Comparison of ENCODE assay signal across 26 mouse cellular contexts in the genomic region with DNA sequence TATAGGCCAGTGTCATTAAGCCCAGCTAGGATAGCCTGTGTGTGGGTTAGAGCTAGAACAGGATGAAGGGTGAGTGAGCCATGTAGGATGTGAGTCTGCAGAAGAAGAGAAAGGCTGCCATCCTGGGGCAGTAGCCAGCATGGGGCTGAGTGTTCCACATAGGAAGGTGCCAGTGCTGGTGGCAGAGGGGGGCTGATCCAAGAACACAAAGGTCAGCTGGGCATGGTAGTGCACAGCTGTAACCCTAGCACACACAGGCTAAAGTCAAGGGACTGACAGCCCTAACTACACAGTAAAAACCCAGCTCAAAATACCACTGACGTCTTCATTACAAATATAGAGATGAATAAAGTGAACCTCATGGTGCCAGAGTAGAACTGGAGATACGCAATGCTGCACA. TPM values are rescaled to one million over a fixed set of nuclear protein-coding genes. Genes with fewer than 3 reads are reported as not detected.
DNase-seq lines count a peak whose midpoint lies in the region; ATAC-seq and TF ChIP-seq lines count a peak whose summit lies in the region.
"Had no signal": no experiment of that assay in that cellular context is flagged by ENCODE, and none has a peak within 500 bp of the region (broad histone marks: within the 10 kb centered on the region; RNA-seq: fewer than 3 reads in every experiment).

No protein-coding gene starts in this region.

- TF ChIP-seq CTCF in layer of hippocampus, adult 2 months (conservative IDR thresholded peaks at IDR 0.05), result no peak

- H3K9ac ChIP-seq in heart, embryonic 11.5 days (ENCODE audit: low read depth, low read length), result no peak overlapping the region
- H3K9ac ChIP-seq: embryonic facial prominence, embryonic 12.5 days; embryonic facial prominence, embryonic 15.5 days; forebrain, embryonic 15.5 days; heart, embryonic 12.5 days; heart, embryonic 15.5 days; hindbrain, embryonic 15.5 days had no signal

- no peaks in the 10 kb centered on the region for H3K4me1 ChIP-seq in heart, embryonic 11.5 days (ENCODE audit: control insufficient read depth, insufficient read depth, low read length)
- H3K4me1 ChIP-seq: embryonic facial prominence, embryonic 12.5 days; embryonic facial prominence, embryonic 15.5 days; forebrain, embryonic 15.5 days; heart, embryonic 12.5 days; heart, embryonic 15.5 days; hindbrain, embryonic 15.5 days had no signal

- peaks cover 62% of the 10 kb centered on the region for H3K36me3 ChIP-seq in heart, embryonic 11.5 days (ENCODE audit: control insufficient read depth, insufficient read depth, low read length)

- intact Hi-C loops in gastrocnemius, postnatal 14 days (cut with DNase I; ENCODE audit: low total_unique reads), result no loop called here

- H3K27me3 ChIP-seq in heart, embryonic 11.5 days (ENCODE audit: control insufficient read depth, insufficient read depth, low read length), result no peaks in the 10 kb centered on the region
- H3K27me3 ChIP-seq: embryonic facial prominence, embryonic 12.5 days; embryonic facial prominence, embryonic 15.5 days; forebrain, embryonic 15.5 days; heart, embryonic 12.5 days; heart, embryonic 15.5 days; hindbrain, embryonic 15.5 days had no signal

- no peak for DNase-seq in layer of hippocampus, adult 2 months (ENCODE audit: low spot score in 2 of 2)
- DNase-seq in layer of hippocampus, postnatal 25 days (ENCODE audit: extremely low spot score in 1 of 2, low spot score in 1 of 2), result no peak
- peak; percentile 63 for DNase-seq in gastrocnemius, postnatal 14 days
- peak; percentile 88 for DNase-seq in skeletal muscle tissue, adult 2 months (ENCODE audit: low read depth, low spot score)
- no peak for DNase-seq in kidney, postnatal 4 days
- DNase-seq: adrenal gland, adult 2 months; adrenal gland, postnatal 14 days; B cell, adult 2 months; cerebellum, adult 11 months; cerebellum, adult 2 months; cerebellum, adult 9-11 months; cerebellum, postnatal 25 days; heart, adult 11 months; heart, postnatal 14 days; heart, postnatal 4 days; kidney, adult 2 months had no signal

- H3K27ac ChIP-seq in layer of hippocampus, adult 2 months, result peak overlapping the region; percentile 84; the same call in 1 of the 2 replicates
- H3K27ac ChIP-seq in heart, embryonic 11.5 days (ENCODE audit: low read depth, low read length), result no peak overlapping the region
- H3K27ac ChIP-seq: embryonic facial prominence, embryonic 12.5 days; embryonic facial prominence, embryonic 15.5 days; forebrain, embryonic 15.5 days; heart, embryonic 15.5 days; hindbrain, embryonic 15.5 days had no signal

- no peak overlapping the region for H3K4me2 ChIP-seq in heart, embryonic 11.5 days
- H3K4me2 ChIP-seq: embryonic facial prominence, embryonic 12.5 days; embryonic facial prominence, embryonic 15.5 days; forebrain, embryonic 15.5 days; heart, embryonic 12.5 days; heart, embryonic 15.5 days; hindbrain, embryonic 15.5 days had no signal

- ATAC-seq in heart, embryonic 11.5 days (replicated peaks; ENCODE audit: insufficient number of reproducible peaks, low FRiP score, low TSS enrichment), result no peak
- ATAC-seq: forebrain, embryonic 15.5 days; intestine, postnatal 0 days had no signal

- WGBS in heart, embryonic 11.5 days (ENCODE audit: insufficient replicate concordance), result 92% methylated on average over 2 of the region's 2 CpGs

- no peaks in the 10 kb centered on the region for H3K9me3 ChIP-seq in heart, embryonic 11.5 days (replicated peaks; ENCODE audit: control insufficient read depth, low read length)
- H3K9me3 ChIP-seq: embryonic facial prominence, embryonic 12.5 days; embryonic facial prominence, embryonic 15.5 days; forebrain, embryonic 15.5 days; heart, embryonic 12.5 days; heart, embryonic 15.5 days; hindbrain, embryonic 15.5 days had no signal

- H3K4me3 ChIP-seq in layer of hippocampus, adult 2 months, result no peak overlapping the region
- H3K4me3 ChIP-seq in heart, embryonic 11.5 days (ENCODE audit: low read depth, low read length), result no peak overlapping the region
- H3K4me3 ChIP-seq: embryonic facial prominence, embryonic 12.5 days; embryonic facial prominence, embryonic 15.5 days; forebrain, embryonic 15.5 days; heart, embryonic 12.5 days; heart, embryonic 15.5 days; hindbrain, embryonic 15.5 days had no signal

RNA-seq across cellular contexts. Expression of gene Ttc4, which starts 12.2 kb away (rescaled TPM):
- total RNA-seq in layer of hippocampus, adult 2 months (2021), result 10 to 100 TPM; 50.4 to 52.7 TPM
- total RNA-seq in layer of hippocampus, postnatal 25 days (2021), result 10 to 100 TPM; 40.1 to 47.6 TPM
- 10 to 100 TPM; 22.3 to 24.8 TPM for total RNA-seq in gastrocnemius, postnatal 14 days (2021)
- 54.2 and 62.5 TPM in 2 replicates for polyA plus RNA-seq in heart, embryonic 11.5 days (2014; fragmentation: Nextera tagmentation; extraction: Ambion mirVana)

RNA-seq across cellular contexts. Expression of gene Pars2, which starts 15.7 kb away (rescaled TPM):
- 1 to 10 TPM; 6.1 to 8.5 TPM for total RNA-seq in layer of hippocampus, adult 2 months (2021)
- total RNA-seq in layer of hippocampus, postnatal 25 days (2021), result 1 to 10 TPM; 6.2 to 6.4 TPM
- 1 to 10 TPM; 2.6 to 2.9 TPM for total RNA-seq in gastrocnemius, postnatal 14 days (2021)
- polyA plus RNA-seq in heart, embryonic 11.5 days (2014; fragmentation: Nextera tagmentation; extraction: Ambion mirVana), result 11.3 and 12.2 TPM in 2 replicates

RNA-seq across cellular contexts. Expression of gene Ttc22, which starts 44.3 kb away (rescaled TPM):
- total RNA-seq in layer of hippocampus, adult 2 months (2021), result under 1 TPM; 0.59 to 0.74 TPM
- total RNA-seq in layer of hippocampus, postnatal 25 days (2021), result under 1 TPM; 0.38 to 0.59 TPM
- under 1 TPM; 0.09 to 0.10 TPM for total RNA-seq in gastrocnemius, postnatal 14 days (2021)
- 0.43 and 0.66 TPM in 2 replicates for polyA plus RNA-seq in heart, embryonic 11.5 days (2014; fragmentation: Nextera tagmentation; extraction: Ambion mirVana)
- total RNA-seq: adrenal gland, postnatal 14 days; common myeloid progenitor, adult 5-6 weeks had no signal
- polyA plus RNA-seq: adrenal gland, adult 2 months had no signal

RNA-seq across cellular contexts. Expression of gene Lexm, which starts 49.5 kb away (rescaled TPM):
- under 1 TPM in 1 of 2 experiments, not detected in 1; 0.71 TPM for total RNA-seq in layer of hippocampus, adult 2 months (2021)
- total RNA-seq in layer of hippocampus, postnatal 25 days (2021), result not detected
- not detected for total RNA-seq in gastrocnemius, postnatal 14 days (2021)
- polyA plus RNA-seq in heart, embryonic 11.5 days (2014; fragmentation: Nextera tagmentation; extraction: Ambion mirVana), result 0.34 and 1.3 TPM in 2 replicates
- total RNA-seq: adrenal gland, adult 2 months; adrenal gland, postnatal 14 days; common myeloid progenitor, adult 5-6 weeks; heart, adult 8-10 months; heart, postnatal 14 days; heart, postnatal 4 days had no signal
- polyA plus RNA-seq: adrenal gland, adult 2 months; forebrain, embryonic 15.5 days; heart, embryonic 15.5 days; hindbrain, embryonic 15.5 days; intestine, postnatal 0 days; kidney, adult 2 months had no signal

Comparison
In these comparisons a context has a peak if more than half of its experiments do, and no peak if none do; other contexts are left out.
1. DNase-seq: peak in gastrocnemius, postnatal 14 days (single experiment) and skeletal muscle tissue, adult 2 months (single experiment); none in layer of hippocampus, adult 2 months (0 of 2), layer of hippocampus, postnatal 25 days (0 of 2) and kidney, postnatal 4 days (0 of 2).